Mouse (Mus musculus): ENCODE measurements around the gene Mif.

GRCm38 (mm10) chr10:75835307-75835706 is 24.7 kb downstream of the Mif start:
- TF ChIP-seq CTCF (IDR thresholded peaks at IDR 0.05), result no peak
- peak; percentile 88 for TF ChIP-seq EP300 (IDR thresholded peaks at IDR 0.05; ENCODE audit: insufficient read depth, low read depth, low read length)

Data from heart, adult 2 months (tissue).